ENCODE assay signal across 8 mouse cellular contexts in genomic region chr2:18997387-18997971, GRCm38 (mm10). TPM values are rescaled to one million over a fixed set of nuclear protein-coding genes. Genes with fewer than 3 reads are reported as not detected.
A peak's percentile ranks its signal among the peaks of the same experiment; 100 is the strongest.
DNase-seq lines count a peak whose midpoint lies in the region; ATAC-seq and TF ChIP-seq lines count a peak whose summit lies in the region.

No protein-coding gene starts in this region.

- H3K27me3 ChIP-seq in hindbrain, postnatal 0 days (ENCODE audit: insufficient read depth, low read length) = no peaks in the 10 kb centered on the region
- H3K27me3 ChIP-seq in limb, embryonic 12.5 days = no peaks in the 10 kb centered on the region; the same call in 1 of the 2 replicates
- 0 out of 2 replicates have a peak, but pooled peaks cover 3% of the 10 kb centered on the region for H3K27me3 ChIP-seq in midbrain, embryonic 14.5 days (ENCODE audit: control insufficient read depth, insufficient read depth, low read length)

- H3K36me3 ChIP-seq in hindbrain, postnatal 0 days (ENCODE audit: insufficient read depth, low read length) = no peaks in the 10 kb centered on the region
- H3K36me3 ChIP-seq in limb, embryonic 12.5 days = no peaks in the 10 kb centered on the region
- H3K36me3 ChIP-seq in midbrain, embryonic 14.5 days (ENCODE audit: control insufficient read depth, insufficient read depth, low read length) = no peaks in the 10 kb centered on the region

- WGBS in hindbrain, postnatal 0 days = under 1% methylated on average over 46 of the region's 46 CpGs
- under 1% methylated on average over 46 of the region's 46 CpGs for WGBS in limb, embryonic 12.5 days
- WGBS in midbrain, embryonic 14.5 days = under 1% methylated on average over 46 of the region's 46 CpGs

- peak; percentile 73 for ATAC-seq in hindbrain, postnatal 0 days
- peak; percentile 70; the same call in 1 of the 2 replicates for ATAC-seq in limb, embryonic 12.5 days (ENCODE audit: insufficient number of reproducible peaks, insufficient read depth, low FRiP score, low TSS enrichment, low read depth)
- peak; percentile 74 for ATAC-seq in midbrain, embryonic 14.5 days (ENCODE audit: low FRiP score, low TSS enrichment)

- no peaks in the 10 kb centered on the region for H3K9me3 ChIP-seq in hindbrain, postnatal 0 days (ENCODE audit: low read length)
- H3K9me3 ChIP-seq in limb, embryonic 12.5 days = no peaks in the 10 kb centered on the region
- no peaks in the 10 kb centered on the region for H3K9me3 ChIP-seq in midbrain, embryonic 14.5 days (ENCODE audit: control insufficient read depth, low read length)

- H3K4me2 ChIP-seq in hindbrain, postnatal 0 days (ENCODE audit: low read depth, low read length) = peak overlapping the region; percentile 93
- H3K4me2 ChIP-seq in limb, embryonic 12.5 days = peak overlapping the region; percentile 96
- peak overlapping the region; percentile 97 for H3K4me2 ChIP-seq in midbrain, embryonic 14.5 days (ENCODE audit: low read length)

- H3K27ac ChIP-seq in hindbrain, postnatal 0 days = peak overlapping the region; percentile 64
- H3K27ac ChIP-seq in limb, embryonic 12.5 days = peak overlapping the region; percentile 87
- peak overlapping the region; percentile 82 for H3K27ac ChIP-seq in midbrain, embryonic 14.5 days (replicated peaks; ENCODE audit: low read depth, low read length)

- H3K4me1 ChIP-seq in hindbrain, postnatal 0 days (ENCODE audit: insufficient read depth, low read length) = peaks cover 14% of the 10 kb centered on the region; the same call in 1 of the 2 replicates
- peaks cover 21% of the 10 kb centered on the region for H3K4me1 ChIP-seq in limb, embryonic 12.5 days (replicated peaks)
- peaks cover 10% of the 10 kb centered on the region for H3K4me1 ChIP-seq in midbrain, embryonic 14.5 days (ENCODE audit: control insufficient read depth, insufficient read depth, low read length)

- H3K4me3 ChIP-seq in hindbrain, postnatal 0 days (ENCODE audit: low read length) = peak overlapping the region; percentile 90
- peak overlapping the region; percentile 71 for H3K4me3 ChIP-seq in limb, embryonic 12.5 days (replicated peaks)
- H3K4me3 ChIP-seq in midbrain, embryonic 14.5 days (replicated peaks; ENCODE audit: low read depth, low read length) = peak overlapping the region; percentile 81

- DNase-seq in layer of hippocampus, adult 11-12 months (ENCODE audit: low spot score) = peak; percentile 47
- DNase-seq in layer of hippocampus, adult 9-10 months (ENCODE audit: low spot score) = no peak
- DNase-seq in c-Kit-negative CD71-positive TER-119-positive erythroid progenitor cells, embryonic 14.5 days (ENCODE audit: low read depth, low spot score) = peak; percentile 42
- DNase-seq in frontal cortex, postnatal 14 days (ENCODE audit: low spot score in 2 of 2) = peak; percentile 25 to 40
- peak; percentile 41 for DNase-seq in hindbrain, postnatal 0 days (ENCODE audit: low spot score)
- DNase-seq in midbrain, embryonic 14.5 days = peak; percentile 75
- DNase-seq in spleen, postnatal 14 days (ENCODE audit: low spot score in 2 of 2) = peak; percentile 36 to 60

- H3K9ac ChIP-seq in hindbrain, postnatal 0 days (replicated peaks; ENCODE audit: low read length) = peak overlapping the region; percentile 71
- peak overlapping the region; percentile 76 for H3K9ac ChIP-seq in limb, embryonic 12.5 days (replicated peaks)
- peak overlapping the region; percentile 84 for H3K9ac ChIP-seq in midbrain, embryonic 14.5 days (replicated peaks; ENCODE audit: low read length)

- peak; percentile 14; the same call in 1 of the 2 replicates for TF ChIP-seq CTCF in hindbrain, postnatal 0 days (IDR thresholded peaks at IDR 0.05; ENCODE audit: low read depth)

RNA-seq across cellular contexts. Expression of gene Pip4k2a, which starts 0.4 kb away (rescaled TPM):
- 5.5 and 5.6 TPM in 2 replicates for total RNA-seq in hindbrain, postnatal 0 days (2014; rRNA removed)
- polyA plus RNA-seq in hindbrain, postnatal 0 days (2015; fragmentation: Nextera tagmentation; extraction: Ambion mirVana) = 8.2 and 8.9 TPM in 2 replicates
- 9.9 and 12.0 TPM in 2 replicates for polyA plus RNA-seq in limb, embryonic 12.5 days (2016; fragmentation: Nextera tagmentation; extraction: Ambion mirVana)
- 10.3 and 11.8 TPM in 2 replicates for polyA plus RNA-seq in midbrain, embryonic 14.5 days (2014; fragmentation: Nextera tagmentation; extraction: Ambion mirVana)

RNA-seq across cellular contexts. Expression of gene 4930426L09Rik, which starts 0.7 kb away (rescaled TPM):
- total RNA-seq in hindbrain, postnatal 0 days (2014; rRNA removed) = 0.68 and 2.0 TPM in 2 replicates
- polyA plus RNA-seq in hindbrain, postnatal 0 days (2015; fragmentation: Nextera tagmentation; extraction: Ambion mirVana) = 0.35 and 0.76 TPM in 2 replicates
- polyA plus RNA-seq in limb, embryonic 12.5 days (2016; fragmentation: Nextera tagmentation; extraction: Ambion mirVana) = 0.14 and 0.47 TPM in 2 replicates
- 0.47 and 0.49 TPM in 2 replicates for polyA plus RNA-seq in midbrain, embryonic 14.5 days (2014; fragmentation: Nextera tagmentation; extraction: Ambion mirVana)
